Mouse (Mus musculus): ENCODE data around the gene H2afb1. TPM values are rescaled to one million over a fixed set of nuclear protein-coding genes. Genes with fewer than 3 reads are reported as not detected.
"Not testable (repeated sequence)": the region's sequence is repeated elsewhere in the genome, so short reads cannot be mapped to it uniquely, and the experiment has no call there.

Gene H2afb1
- polyA plus RNA-seq (2017; shearing (Covaris generic)) = not detected

GRCm38 (mm10) chrX:117014457-117014856 lies at the start of gene H2afb1:
TSS of gene H2afb1 (plus strand) at chrX:117014757.
- not testable (repeated sequence) for ATAC-seq

- ATAC-seq = no peak
Measured at GRCm38 (mm10) chrX:117036085-117036484, 21.5 kb downstream of the H2afb1 start.
